Mouse (Mus musculus) skeletal muscle tissue, adult 2 months (tissue): Measurements from ENCODE around the gene Dpy30.
A peak's percentile ranks its signal among the peaks of the same experiment; 100 is the strongest.

Experiments used
- DNase-seq: peaks from one replicate; pipeline ENCODE4 v3.0.0-alpha.2; 2012; ENCODE audit warnings: low read depth, low spot score

Dpy30 gene

GRCm38 (mm10) chr17:74295026-74295970, 28.4 kb downstream of the Dpy30 start, which contains the start of gene Memo1:
Memo1 (minus strand) TSS chr17:74295521.
- peak; percentile 66 for DNase-seq

GRCm38 (mm10) chr17:74294426-74295025, 29.2 kb downstream of the Dpy30 start:
- peak; percentile 66 for DNase-seq

- no peak for DNase-seq
Observed at GRCm38 (mm10) chr17:74293687-74294425, 29.9 kb downstream of the Dpy30 start.

- no peak for DNase-seq
Observed at GRCm38 (mm10) chr17:74291640-74292361, 31.9 kb downstream of the Dpy30 start.

DNA sequence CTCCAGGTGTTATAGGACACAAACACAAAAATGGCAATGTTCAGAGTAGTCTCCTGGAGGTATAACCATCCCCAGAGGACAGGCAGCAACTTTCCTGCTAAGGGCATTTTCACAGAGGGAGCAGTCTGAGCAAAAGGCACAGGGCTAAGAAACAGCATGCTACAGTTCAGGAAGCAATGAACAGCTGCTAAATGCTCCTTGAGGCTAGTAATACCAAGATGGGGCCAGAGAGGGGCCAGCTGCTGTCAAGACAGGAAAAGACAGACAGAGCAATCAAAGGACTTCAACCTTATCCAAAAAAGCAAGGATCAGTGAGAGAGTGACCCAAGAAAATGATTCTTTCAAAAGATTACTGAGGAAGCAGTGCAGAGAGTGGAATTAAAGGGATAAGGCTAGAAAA, 32.9 kb downstream of the Dpy30 start:
- DNase-seq: no peak

DNA sequence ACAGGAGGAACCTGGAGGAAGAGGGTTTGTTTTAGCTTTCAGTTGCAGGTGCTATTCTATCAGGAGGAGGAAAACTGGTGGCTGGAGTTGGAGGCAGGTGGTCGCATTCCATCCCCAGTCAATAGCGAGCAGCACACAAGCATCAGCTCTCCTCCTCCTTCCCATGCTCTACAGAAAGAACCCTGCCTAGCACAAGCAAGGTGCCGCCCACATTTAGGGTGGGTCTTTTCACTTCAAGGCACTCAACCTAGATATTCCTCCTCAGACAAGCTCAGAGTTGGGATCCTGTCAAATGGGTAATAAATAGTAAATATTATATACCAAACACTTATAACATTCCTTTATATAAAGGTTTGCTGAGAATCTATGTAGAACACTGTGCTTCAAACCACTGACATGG, 33.5 kb downstream of the Dpy30 start:
- no peak for DNase-seq

DNA sequence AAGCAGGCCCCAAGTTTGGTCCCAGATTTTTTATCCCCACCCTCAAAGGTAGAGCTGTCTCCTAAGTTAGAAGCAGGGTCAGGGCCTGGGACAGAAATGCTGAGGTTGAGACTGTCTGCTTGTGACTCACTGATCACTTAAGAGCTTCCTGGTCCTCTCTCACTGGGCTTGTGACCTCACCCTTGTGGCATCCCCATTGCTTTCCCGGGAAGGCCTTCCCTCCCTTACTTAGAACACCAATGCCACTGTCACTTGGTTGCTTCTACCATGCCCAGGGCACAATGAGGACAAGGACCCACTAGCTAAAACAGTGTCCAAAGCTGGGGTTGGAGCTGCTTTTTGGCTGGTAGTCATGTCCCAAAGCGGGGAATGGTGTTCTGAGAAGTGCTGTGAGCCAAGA, 35.1 kb downstream of the Dpy30 start:
- no peak for DNase-seq

DNA sequence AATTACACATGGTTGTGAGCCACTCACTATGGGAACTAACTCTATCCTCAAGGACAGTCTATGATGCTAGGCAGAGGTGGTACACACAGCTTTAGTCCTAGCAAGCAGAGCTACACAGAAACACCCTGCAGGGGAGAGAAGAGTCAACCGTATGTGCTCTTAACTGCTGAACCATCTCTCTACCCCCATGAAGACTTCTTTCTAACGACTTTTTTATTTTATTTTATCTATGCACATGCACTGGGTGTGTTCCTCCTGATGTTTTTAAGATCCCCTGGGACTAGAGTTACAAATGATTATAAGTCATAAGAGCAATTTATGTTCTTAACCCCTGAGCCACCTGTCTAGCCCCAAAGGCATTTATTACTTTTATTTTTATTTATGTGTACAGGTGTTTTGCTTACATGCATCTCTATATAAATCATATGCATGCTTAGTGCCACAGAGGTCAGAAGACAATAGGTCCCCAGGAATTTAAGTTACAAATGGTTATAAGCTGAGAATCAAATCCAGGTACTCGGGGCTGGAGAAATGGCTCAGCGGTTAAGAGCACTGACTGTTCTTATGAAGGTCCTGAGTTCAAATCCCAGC, 37.5 kb downstream of the Dpy30 start:
- DNase-seq: no peak

GRCm38 (mm10) chr17:74285730-74286129, 38.0 kb downstream of the Dpy30 start:
- no peak for DNase-seq

GRCm38 (mm10) chr17:74284397-74285115, 39.2 kb downstream of the Dpy30 start:
- DNase-seq: peak; percentile 38

GRCm38 (mm10) chr17:74282024-74282423, 41.7 kb downstream of the Dpy30 start:
- DNase-seq: no peak

- DNase-seq: no peak
Observed at GRCm38 (mm10) chr17:74278966-74279869, 44.5 kb downstream of the Dpy30 start.

DNA sequence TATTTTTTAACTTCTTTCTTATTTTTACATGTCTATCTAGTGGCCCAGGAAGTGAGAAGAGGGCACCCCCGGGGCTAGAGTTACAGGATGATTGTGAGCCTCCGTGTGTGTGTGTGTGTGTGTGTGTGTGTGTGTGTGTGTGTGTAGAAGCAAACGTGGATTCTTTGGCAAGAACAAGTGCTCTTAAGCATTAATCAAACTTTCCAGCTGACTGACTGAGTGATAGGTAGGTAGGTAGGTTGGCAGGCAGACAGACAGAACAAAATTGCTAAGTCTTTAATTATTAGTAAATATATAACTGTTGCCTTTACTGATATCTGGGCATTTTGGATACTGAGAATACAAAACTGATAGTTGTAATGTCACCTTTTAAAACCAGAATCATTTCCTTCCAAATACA, 49.3 kb downstream of the Dpy30 start:
- no peak for DNase-seq

DNA sequence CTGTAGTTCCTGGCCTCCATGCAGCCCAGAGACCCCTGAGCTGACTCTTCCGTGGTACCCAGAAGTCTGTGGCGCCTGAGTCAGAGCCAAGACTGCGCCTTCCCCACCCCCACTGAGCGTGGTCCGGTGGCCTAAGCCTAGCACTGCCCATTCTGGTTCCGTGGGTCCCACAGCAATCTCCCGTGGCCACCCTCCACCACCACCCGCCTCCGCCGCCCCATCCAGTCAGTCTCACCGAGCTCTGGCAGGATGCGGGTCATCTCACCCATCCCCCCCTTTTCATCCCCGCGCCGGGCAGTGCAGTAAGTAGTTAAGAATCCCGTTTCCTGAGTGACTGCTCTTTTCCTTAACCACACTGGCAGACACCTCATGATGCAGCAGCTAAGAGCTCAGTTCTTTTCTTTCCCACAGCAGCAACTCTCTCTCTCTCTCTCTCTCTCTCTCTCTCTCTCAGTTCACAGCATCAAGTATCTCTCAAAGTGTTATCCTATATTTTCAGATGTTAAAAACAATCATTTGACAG, 51.0 kb downstream of the Dpy30 start:
- DNase-seq: no peak

DNA sequence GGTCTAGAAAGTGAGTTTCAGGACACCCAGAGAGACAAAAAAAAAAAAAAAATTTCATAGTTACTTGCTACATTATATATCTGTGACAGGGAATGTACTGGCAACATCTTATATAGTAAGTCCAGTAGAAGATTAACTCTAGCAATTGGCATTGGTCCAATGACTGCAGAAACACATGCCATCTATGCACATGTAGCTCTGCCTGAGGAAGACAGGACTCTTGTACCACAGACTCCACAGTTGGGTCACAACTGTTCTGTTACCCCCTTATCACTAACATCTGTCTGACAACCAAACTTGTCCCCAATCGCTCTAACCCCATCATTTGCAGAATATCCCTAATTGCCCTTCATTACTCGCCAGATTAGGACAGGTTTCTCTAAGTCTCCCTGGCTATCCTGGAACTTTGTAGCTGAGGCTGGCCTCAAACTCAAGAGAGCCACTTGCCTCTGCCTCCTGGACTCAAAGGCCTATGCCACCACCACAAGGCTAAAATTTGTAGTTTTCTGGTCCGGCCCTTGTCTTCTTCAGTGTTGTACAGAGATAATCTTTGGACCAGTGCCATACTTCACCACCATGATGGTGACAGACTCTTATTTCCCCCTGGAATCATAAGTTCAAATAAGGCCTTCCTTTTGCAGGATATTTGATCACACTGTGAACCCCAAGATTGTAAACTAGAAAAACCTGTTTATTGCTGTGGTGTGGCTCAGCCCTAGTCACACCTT, 52.0 kb downstream of the Dpy30 start:
- DNase-seq: no peak

GRCm38 (mm10) chr17:74270205-74270604, 53.5 kb downstream of the Dpy30 start:
- no peak for DNase-seq

GRCm38 (mm10) chr17:74267415-74268180, 56.1 kb downstream of the Dpy30 start:
- DNase-seq: no peak

GRCm38 (mm10) chr17:74265636-74266035, 58.1 kb downstream of the Dpy30 start:
- no peak for DNase-seq
